Mouse (Mus musculus) ES-E14 (cell line): Measurements from ENCODE around the gene Dcp1a.

Experiments
- HCFC1 ChIP-seq: IDR thresholded peaks from 2 replicates; pipeline ENCODE4 v1.6.1; 2012; ENCODE audit warnings: low read length, inconsistent platforms, borderline replicate concordance; ENCODE audit not compliant: insufficient read depth
- MAFK ChIP-seq: IDR thresholded peaks from 2 replicates; pipeline ENCODE4 v1.6.1; 2014; ENCODE audit warnings: mild to moderate bottlenecking, low read depth, low read length, inconsistent platforms; ENCODE audit not compliant: insufficient read depth
- ZC3H11A ChIP-seq: IDR thresholded peaks from 2 replicates; pipeline ENCODE4 v1.6.1; 2012; ENCODE audit warnings: low read depth, mild to moderate bottlenecking, inconsistent platforms, low read length, borderline replicate concordance
- ZNF384 ChIP-seq: IDR thresholded peaks from 2 replicates; pipeline ENCODE4 v1.6.1; 2012; ENCODE audit warnings: low read depth, low read length, inconsistent platforms

- TF ChIP-seq MAFK = no peak
- no peak for TF ChIP-seq ZC3H11A
- no peak for TF ChIP-seq ZNF384
- TF ChIP-seq HCFC1 = no peak
Observed at GRCm38 (mm10) chr14:30551509-30551908, 72.2 kb downstream of the Dcp1a start.
